Mouse (Mus musculus) right cerebral cortex, adult 18-20 months (tissue): Measurements from ENCODE around the gene Zfp651.

ENCODE experiments used
- DNase-seq: peaks from one replicate; pipeline ENCODE4 v3.0.0; 2022; ENCODE audit warnings: mixed read lengths

The Zfp651 gene

GRCm38 (mm10) chr9:121819073-121819770 lies 60.1 kb downstream of the Zfp651 start:
- no peak for DNase-seq

- DNase-seq, result no peak
Measured at GRCm38 (mm10) chr9:121819771-121820471, 60.8 kb downstream of the Zfp651 start.

GRCm38 (mm10) chr9:121820765-121821164 lies 61.6 kb downstream of the Zfp651 start:
- DNase-seq, result no peak
